Comparison of ENCODE assay signal across 29 mouse cellular contexts in genomic region chr9:76064164-76064563, GRCm38 (mm10). TPM values are rescaled to one million over a fixed set of nuclear protein-coding genes. Genes with fewer than 3 reads are reported as not detected.
A peak's percentile ranks its signal among the peaks of the same experiment; 100 is the strongest.
DNase-seq lines count a peak whose midpoint lies in the region; ATAC-seq lines count a peak whose summit lies in the region.
"Had no signal": no experiment of that assay in that cellular context is flagged by ENCODE, and none has a peak within 500 bp of the region (broad histone marks: within the 10 kb centered on the region; RNA-seq: fewer than 3 reads in every experiment).

No protein-coding gene starts in this region.

- no peak overlapping the region for H3K4me2 ChIP-seq in hindbrain, embryonic 14.5 days (replicated peaks)
- H3K4me2 ChIP-seq: embryonic facial prominence, embryonic 12.5 days; embryonic facial prominence, embryonic 15.5 days; heart, embryonic 12.5 days; heart, embryonic 15.5 days; hindbrain, embryonic 13.5 days had no signal

- ATAC-seq in megakaryocyte progenitor cell, adult 5-6 weeks (replicated peaks; ENCODE audit: poor library complexity) = 0 out of 2 replicates have a peak, but pooled peaks have one; percentile 29
- no peak for ATAC-seq in hindbrain, embryonic 14.5 days (ENCODE audit: low FRiP score)
- ATAC-seq: activated CD4-positive, CD25-positive, alpha-beta regulatory T cell, adult 4 months; CD4-positive, CD25-positive, alpha-beta regulatory T cell, adult 4 months; forebrain, embryonic 14.5 days; forebrain, postnatal 0 days; intestine, postnatal 0 days; Patski had no signal

- no peaks in the 10 kb centered on the region for H3K9me3 ChIP-seq in hindbrain, embryonic 14.5 days (ENCODE audit: control insufficient read depth, low read length)
- H3K9me3 ChIP-seq: embryonic facial prominence, embryonic 12.5 days; embryonic facial prominence, embryonic 15.5 days; heart, embryonic 12.5 days; heart, embryonic 15.5 days; hindbrain, embryonic 10.5 days; hindbrain, embryonic 13.5 days had no signal

- H3K9ac ChIP-seq in hindbrain, embryonic 14.5 days = no peak overlapping the region
- H3K9ac ChIP-seq: embryonic facial prominence, embryonic 12.5 days; embryonic facial prominence, embryonic 15.5 days; forebrain, postnatal 0 days; heart, embryonic 12.5 days; heart, embryonic 15.5 days; hindbrain, embryonic 13.5 days had no signal

- H3K4me3 ChIP-seq in hindbrain, embryonic 14.5 days (replicated peaks; ENCODE audit: low read length) = no peak overlapping the region
- H3K4me3 ChIP-seq: embryonic facial prominence, embryonic 12.5 days; embryonic facial prominence, embryonic 15.5 days; gastrocnemius, adult 2 months; heart, embryonic 12.5 days; heart, embryonic 15.5 days; hindbrain, embryonic 10.5 days; hindbrain, embryonic 13.5 days had no signal

- DNase-seq in A20 (ENCODE audit: low read depth, low spot score) (peak; percentile 84), R1 (ENCODE audit: low read depth, low spot score) (peak; percentile 6)
- no peak for DNase-seq in thymus, postnatal 4 days
- DNase-seq in lung, adult 18-20 months = no peak
- DNase-seq in hindbrain, embryonic 14.5 days (ENCODE audit: low spot score) = no peak
- DNase-seq: adrenal gland, adult 8-10 months; adrenal gland, postnatal 25 days; cerebellum, adult 2 months; cerebellum, adult 9-11 months; cerebellum, postnatal 25 days; forebrain, postnatal 0 days; gastrocnemius, adult 2 months; gastrocnemius, postnatal 14 days; heart, adult 18-20 months; heart, postnatal 10 days; heart, postnatal 36 days had no signal

- no peak overlapping the region for H3K27ac ChIP-seq in hindbrain, embryonic 14.5 days
- H3K27ac ChIP-seq: embryonic facial prominence, embryonic 12.5 days; embryonic facial prominence, embryonic 15.5 days; gastrocnemius, adult 2 months; heart, embryonic 15.5 days; hindbrain, embryonic 10.5 days; hindbrain, embryonic 13.5 days had no signal

- H3K36me3 ChIP-seq in hindbrain, embryonic 14.5 days (replicated peaks; ENCODE audit: control insufficient read depth, insufficient read depth) = no peaks in the 10 kb centered on the region
- H3K36me3 ChIP-seq: embryonic facial prominence, embryonic 12.5 days; embryonic facial prominence, embryonic 15.5 days; heart, embryonic 12.5 days; heart, embryonic 15.5 days; hindbrain, embryonic 10.5 days; hindbrain, embryonic 13.5 days had no signal

- WGBS in hindbrain, embryonic 14.5 days = 70% methylated on average over 2 of the region's 2 CpGs

- H3K27me3 ChIP-seq in hindbrain, embryonic 14.5 days (ENCODE audit: control insufficient read depth, insufficient read depth, low read length) = no peaks in the 10 kb centered on the region
- H3K27me3 ChIP-seq: embryonic facial prominence, embryonic 12.5 days; embryonic facial prominence, embryonic 15.5 days; heart, embryonic 12.5 days; heart, embryonic 15.5 days; hindbrain, embryonic 13.5 days; Patski had no signal

- no peaks in the 10 kb centered on the region for H3K4me1 ChIP-seq in hindbrain, embryonic 14.5 days (replicated peaks; ENCODE audit: control insufficient read depth, insufficient read depth, low read length)
- H3K4me1 ChIP-seq: embryonic facial prominence, embryonic 12.5 days; embryonic facial prominence, embryonic 15.5 days; heart, embryonic 12.5 days; heart, embryonic 15.5 days; hindbrain, embryonic 10.5 days; hindbrain, embryonic 13.5 days had no signal

RNA-seq across cellular contexts. Expression of gene Hmgcll1, which starts 49.5 kb away (rescaled TPM):
- total RNA-seq in megakaryocyte progenitor cell, adult 5-6 weeks (2015) = not detected in 2 replicates
- total RNA-seq in megakaryocyte progenitor cell, adult 5-6 weeks (2017) = 1.5 TPM in 1 of 2 replicates, not detected in the other
- polyA plus RNA-seq in hindbrain, embryonic 14.5 days (2014; fragmentation: Nextera tagmentation; extraction: Ambion mirVana) = 26.4 and 27.9 TPM in 2 replicates
- total RNA-seq: common myeloid progenitor, adult 5-6 weeks; heart, postnatal 36 days had no signal
- polyA plus RNA-seq: activated CD4-positive, CD25-positive, alpha-beta regulatory T cell, adult 4 months; CD4-positive, CD25-positive, alpha-beta regulatory T cell, adult 4 months had no signal

Comparison
In these comparisons a context has a peak if more than half of its experiments do, and no peak if none do; other contexts are left out.
1. DNase-seq: peak in A20 (single experiment) and R1 (single experiment); none in thymus, postnatal 4 days (single experiment), lung, adult 18-20 months (0 of 2) and hindbrain, embryonic 14.5 days (single experiment).